Mouse (Mus musculus): ENCODE results near the gene Ugt1a9. TPM values are rescaled to one million over a fixed set of nuclear protein-coding genes. Genes with fewer than 3 reads are reported as not detected.
"Not testable (repeated sequence)": the region's sequence is repeated elsewhere in the genome, so short reads cannot be mapped to it uniquely, and the experiment has no call there.

Gene Ugt1a9
- polyA plus RNA-seq, 1 experiment, result not detected

GRCm38 (mm10) chr1:88086125-88086524 lies 15.5 kb downstream of the Ugt1a9 start:
- Histone ChIP-seq H3K4me1 (ENCODE audit: control insufficient read depth, insufficient read depth, low read length) (peaks cover 10% of the 10 kb centered on the region), H3K27ac (ENCODE audit: insufficient read depth, low read depth, low read length) (no peak overlapping the region), H3K4me3 (ENCODE audit: insufficient read depth, low read length) (no peak overlapping the region)
- no peak for TF ChIP-seq POLR2A (IDR thresholded peaks at IDR 0.05; ENCODE audit: borderline replicate concordance, low read depth, low read length)
- no peak for TF ChIP-seq CTCF (IDR thresholded peaks at IDR 0.05; ENCODE audit: low read depth, low read length)

- H3K27ac ChIP-seq (ENCODE audit: insufficient read depth, low read depth, low read length), result no peak within 1 kb of the TSS
- no peak within 1 kb of the TSS for H3K4me3 ChIP-seq (ENCODE audit: insufficient read depth, low read length)
- TF ChIP-seq CTCF (IDR thresholded peaks at IDR 0.05; ENCODE audit: low read depth, low read length), result no peak
- no peak for TF ChIP-seq POLR2A (IDR thresholded peaks at IDR 0.05; ENCODE audit: borderline replicate concordance, low read depth, low read length)
- peaks cover 6% of the 10 kb centered on the region for H3K4me1 ChIP-seq (ENCODE audit: control insufficient read depth, insufficient read depth, low read length)
These were observed 16.9 kb downstream of the Ugt1a9 start, which contains the start of gene Ugt1a8 for GRCm38 (mm10) chr1:88087513-88087912. TSS of gene Ugt1a8 (plus strand) at chr1:88087813.

GRCm38 (mm10) chr1:88092341-88092740 lies 21.7 kb downstream of the Ugt1a9 start:
- H3K4me3 ChIP-seq (ENCODE audit: insufficient read depth, low read length), result no peak overlapping the region
- TF ChIP-seq CTCF (IDR thresholded peaks at IDR 0.05; ENCODE audit: low read depth, low read length) (no peak), POLR2A (IDR thresholded peaks at IDR 0.05; ENCODE audit: borderline replicate concordance, low read depth, low read length) (no peak)
- peak overlapping the region; percentile 19; the same call in 1 of the 2 replicates for H3K27ac ChIP-seq (ENCODE audit: insufficient read depth, low read depth, low read length)
- H3K4me1 ChIP-seq (ENCODE audit: control insufficient read depth, insufficient read depth, low read length), result peaks cover 11% of the 10 kb centered on the region

GRCm38 (mm10) chr1:88094270-88094676 lies 23.7 kb downstream of the Ugt1a9 start:
- Histone ChIP-seq H3K4me3 (ENCODE audit: insufficient read depth, low read length) (peak overlapping the region; percentile 83), H3K4me1 (ENCODE audit: control insufficient read depth, insufficient read depth, low read length) (peaks cover 13% of the 10 kb centered on the region), H3K27ac (ENCODE audit: insufficient read depth, low read depth, low read length) (peak overlapping the region; percentile 99)

GRCm38 (mm10) chr1:88094941-88095492 lies 24.4 kb downstream of the Ugt1a9 start, which contains the start of gene Ugt1a7c:
TSS of gene Ugt1a7c (plus strand) at chr1:88095062.
- TF ChIP-seq CTCF (IDR thresholded peaks at IDR 0.05; ENCODE audit: low read depth, low read length) (no peak), POLR2A (IDR thresholded peaks at IDR 0.05; ENCODE audit: borderline replicate concordance, low read depth, low read length) (0 out of 2 replicates have a peak, but pooled peaks have one; percentile 35)
- Histone ChIP-seq H3K4me3 (ENCODE audit: insufficient read depth, low read length) (peak within 1 kb of the TSS; percentile 83), H3K4me1 (ENCODE audit: control insufficient read depth, insufficient read depth, low read length) (peaks cover 19% of the 10 kb centered on the region), H3K27ac (ENCODE audit: insufficient read depth, low read depth, low read length) (peak within 1 kb of the TSS; percentile 99)

GRCm38 (mm10) chr1:88098546-88098945 lies 27.9 kb downstream of the Ugt1a9 start:
- peak overlapping the region; percentile 1; the same call in 1 of the 2 replicates for H3K4me3 ChIP-seq (ENCODE audit: insufficient read depth, low read length)
- H3K27ac ChIP-seq (ENCODE audit: insufficient read depth, low read depth, low read length), result peak overlapping the region; percentile 36; the same call in 1 of the 2 replicates
- peaks cover 31% of the 10 kb centered on the region for H3K4me1 ChIP-seq (ENCODE audit: control insufficient read depth, insufficient read depth, low read length)

GRCm38 (mm10) chr1:88099691-88100090 lies 29.1 kb downstream of the Ugt1a9 start:
- Histone ChIP-seq H3K27ac (ENCODE audit: insufficient read depth, low read depth, low read length) (peak overlapping the region; percentile 30; the same call in 1 of the 2 replicates), H3K4me1 (ENCODE audit: control insufficient read depth, insufficient read depth, low read length) (peaks cover 41% of the 10 kb centered on the region)
- not testable (repeated sequence) for H3K4me3 ChIP-seq (ENCODE audit: insufficient read depth, low read length)

GRCm38 (mm10) chr1:88103019-88103418 lies 32.4 kb downstream of the Ugt1a9 start, which contains the start of gene Ugt1a6b:
TSS of gene Ugt1a6b (plus strand) at chr1:88103252.
- Histone ChIP-seq H3K27ac (ENCODE audit: insufficient read depth, low read depth, low read length) (peak within 1 kb of the TSS; percentile 22), H3K4me1 (ENCODE audit: control insufficient read depth, insufficient read depth, low read length) (peaks cover 58% of the 10 kb centered on the region)
- not testable (repeated sequence) for H3K4me3 ChIP-seq (ENCODE audit: insufficient read depth, low read length)

- not testable (repeated sequence) for H3K4me3 ChIP-seq (ENCODE audit: insufficient read depth, low read length)
- Histone ChIP-seq H3K27ac (ENCODE audit: insufficient read depth, low read depth, low read length) (peak overlapping the region; percentile 22), H3K4me1 (ENCODE audit: control insufficient read depth, insufficient read depth, low read length) (peaks cover 58% of the 10 kb centered on the region)
These were observed 33.3 kb downstream of the Ugt1a9 start for GRCm38 (mm10) chr1:88103697-88104468.

- TF ChIP-seq CTCF (IDR thresholded peaks at IDR 0.05; ENCODE audit: low read depth, low read length) (no peak), POLR2A (IDR thresholded peaks at IDR 0.05; ENCODE audit: borderline replicate concordance, low read depth, low read length) (no peak)
- H3K27ac ChIP-seq (ENCODE audit: insufficient read depth, low read depth, low read length), result peak overlapping the region; percentile 4
- peaks cover 56% of the 10 kb centered on the region for H3K4me1 ChIP-seq (ENCODE audit: control insufficient read depth, insufficient read depth, low read length)
- no peak overlapping the region for H3K4me3 ChIP-seq (ENCODE audit: insufficient read depth, low read length)
These were observed 34.2 kb downstream of the Ugt1a9 start for GRCm38 (mm10) chr1:88104667-88105430.
